Mouse (Mus musculus) liver, adult 2 months (tissue): Measurements from ENCODE around the gene Vps26a. TPM values are rescaled to one million over a fixed set of nuclear protein-coding genes. Genes with fewer than 3 reads are reported as not detected.

Experiments
- DNase-seq: peaks from one replicate; pipeline ENCODE4 v3.0.0-alpha.2; 2011; ENCODE audit warnings: low read depth, low spot score; ENCODE audit errors: extremely low read depth
- H3K27ac ChIP-seq: fragments of 200-500 bp; replicated peaks from 2 replicates; pipeline ENCODE4 v1.5.1; 2012; ENCODE audit warnings: low read depth, mild to moderate bottlenecking, control low read depth, inconsistent platforms, low read length; ENCODE audit not compliant: insufficient read depth
- H3K27me3 ChIP-seq: fragments of 200-500 bp; 2 replicates; pipeline ENCODE4 v1.6.1; 2012; ENCODE audit warnings: mild to moderate bottlenecking, moderate library complexity, low read length, inconsistent platforms; ENCODE audit not compliant: control insufficient read depth, insufficient read depth
- H3K36me3 ChIP-seq: fragments of 200-500 bp; 2 replicates; pipeline ENCODE4 v1.6.1; 2012; ENCODE audit warnings: low read length, inconsistent platforms; ENCODE audit not compliant: control insufficient read depth, insufficient read depth
- H3K4me1 ChIP-seq: fragments of 200-500 bp; 2 replicates; pipeline ENCODE4 v1.6.1; 2011; ENCODE audit warnings: low read length; ENCODE audit not compliant: control insufficient read depth, insufficient read depth
- H3K4me3 ChIP-seq: fragments of 200-500 bp; 2 replicates; pipeline ENCODE4 v1.5.1; 2011; ENCODE audit warnings: low read depth, mild to moderate bottlenecking, control low read depth, low read length, moderate library complexity; ENCODE audit not compliant: insufficient read depth
- H3K79me2 ChIP-seq: fragments of 200-500 bp; 2 replicates; pipeline ENCODE4 v1.6.1; 2012; ENCODE audit warnings: inconsistent platforms, mild to moderate bottlenecking, low read length, moderate library complexity; ENCODE audit not compliant: control insufficient read depth, insufficient read depth
- H3K9ac ChIP-seq: fragments of 200-500 bp; 2 replicates; pipeline ENCODE4 v1.6.1; 2012; ENCODE audit warnings: low read depth, mild to moderate bottlenecking, control low read depth, inconsistent platforms, low read length
- CTCF ChIP-seq: fragments of 200-500 bp; IDR thresholded peaks from 2 replicates; pipeline ENCODE4 v1.5.1; 2011; ENCODE audit warnings: low read depth, low read length, control low read depth
- POLR2A ChIP-seq: fragments of 200-500 bp; IDR thresholded peaks from 2 replicates; pipeline ENCODE4 v1.6.1; 2011; ENCODE audit warnings: low read length, control low read depth; ENCODE audit not compliant: insufficient read depth; ENCODE audit errors: extremely low read depth
- WGBS: fragments of 180-500 bp; shearing (Covaris S2); methylation state at CpG from one replicate; pipeline ENCODE4 v1.1.7; 2018; 5-methylcytosine and 5-hydroxymethylcytosine counted together
- polyA plus RNA-seq: library from polyadenylated mRNA; depleted of rRNA; stranded (reverse); fragments of >200 nt; gene quantifications from 2 replicates; pipeline ENCODE4 v1.2.3, GENCODE M21; 2012
- total RNA-seq: library from RNA; depleted of rRNA; stranded (reverse); fragments of >200 nt; gene quantifications from 2 replicates; pipeline ENCODE4 v1.2.3, GENCODE M21; 2014

The Vps26a gene
- total and polyA plus RNA-seq, 2 experiments, result 7.7 to 39.7 TPM

DNA sequence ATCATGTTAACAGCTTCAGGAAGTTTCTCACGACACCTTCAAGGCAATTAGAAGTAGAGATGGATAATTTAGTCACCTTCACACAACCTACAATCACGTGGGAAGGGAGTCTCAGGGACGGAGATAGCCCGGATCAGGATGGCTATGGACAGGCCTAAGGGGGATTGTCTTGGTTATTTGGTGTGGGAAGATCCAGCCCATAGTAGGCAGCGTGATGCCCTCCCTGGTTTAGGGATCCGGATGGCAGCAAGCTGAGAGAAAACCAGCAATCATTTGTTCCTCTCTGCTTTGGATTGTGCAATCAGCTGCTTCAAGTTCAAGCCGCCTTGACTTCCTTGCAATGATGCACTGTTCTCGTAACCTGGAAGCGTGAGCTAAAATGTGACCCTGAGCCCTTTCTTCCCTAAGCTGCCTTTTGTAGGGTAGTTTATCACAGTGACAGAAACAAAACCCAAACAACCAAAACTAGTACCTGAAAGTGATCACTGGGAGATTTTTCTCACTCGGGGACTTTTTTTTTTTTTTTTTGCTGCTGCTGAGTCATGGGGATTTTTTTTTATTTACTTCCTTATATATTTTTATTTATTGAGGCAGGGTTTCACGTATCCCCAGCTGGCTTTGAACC is 22.5 kb upstream of the Vps26a start:
- Histone ChIP-seq H3K9ac (no peak overlapping the region), H3K36me3 (no peaks in the 10 kb centered on the region), H3K4me1 (peaks cover 1% of the 10 kb centered on the region; the same call in 1 of the 2 replicates), H3K79me2 (no peaks in the 10 kb centered on the region), H3K27ac (peak overlapping the region; percentile 9; the same call in 1 of the 2 replicates), H3K4me3 (no peak overlapping the region), H3K27me3 (no peaks in the 10 kb centered on the region)
- WGBS, result 51% methylated on average over 11 of the region's 11 CpGs
- TF ChIP-seq POLR2A (no peak), CTCF (no peak)
- peak; percentile 22 for DNase-seq

GRCm38 (mm10) chr10:62508459-62508858 is 21.9 kb upstream of the Vps26a start:
- WGBS, result 12% methylated on average over 11 of the region's 11 CpGs
- H3K36me3 ChIP-seq, result no peaks in the 10 kb centered on the region
- H3K9ac ChIP-seq, result peak overlapping the region; percentile 69
- DNase-seq, result no peak
- peak overlapping the region; percentile 70 for H3K27ac ChIP-seq
- TF ChIP-seq CTCF (no peak), POLR2A (0 out of 2 replicates have a peak, but pooled peaks have one; percentile 16)
- H3K27me3 ChIP-seq, result no peaks in the 10 kb centered on the region
- H3K4me1 ChIP-seq, result peaks cover 1% of the 10 kb centered on the region; the same call in 1 of the 2 replicates
- H3K79me2 ChIP-seq, result no peaks in the 10 kb centered on the region
- peak overlapping the region; percentile 48 for H3K4me3 ChIP-seq

GRCm38 (mm10) chr10:62507591-62508308 is 21.1 kb upstream of the Vps26a start:
- Histone ChIP-seq H3K4me3 (peak overlapping the region; percentile 52), H3K79me2 (peaks cover 2% of the 10 kb centered on the region; the same call in 1 of the 2 replicates), H3K9ac (peak overlapping the region; percentile 41; the same call in 1 of the 2 replicates), H3K27me3 (no peaks in the 10 kb centered on the region), H3K4me1 (peaks cover 1% of the 10 kb centered on the region; the same call in 1 of the 2 replicates), H3K36me3 (no peaks in the 10 kb centered on the region), H3K27ac (peak overlapping the region; percentile 63)
- peak; percentile 41 for DNase-seq
- 10% methylated on average over 18 of the region's 18 CpGs for WGBS
- no peak for TF ChIP-seq CTCF
- TF ChIP-seq POLR2A, result peak; percentile 51; the same call in 1 of the 2 replicates

- Histone ChIP-seq H3K27ac (no peak overlapping the region), H3K36me3 (no peaks in the 10 kb centered on the region), H3K4me1 (peaks cover 1% of the 10 kb centered on the region; the same call in 1 of the 2 replicates), H3K4me3 (peak overlapping the region; percentile 52), H3K27me3 (no peaks in the 10 kb centered on the region), H3K9ac (no peak overlapping the region), H3K79me2 (peaks cover 3% of the 10 kb centered on the region; the same call in 1 of the 2 replicates)
- DNase-seq, result no peak
- no peak for TF ChIP-seq CTCF
- TF ChIP-seq POLR2A, result no peak
- WGBS, result 84% methylated on average over 4 of the region's 4 CpGs
Measured at GRCm38 (mm10) chr10:62507071-62507470, 20.5 kb upstream of the Vps26a start.

DNA sequence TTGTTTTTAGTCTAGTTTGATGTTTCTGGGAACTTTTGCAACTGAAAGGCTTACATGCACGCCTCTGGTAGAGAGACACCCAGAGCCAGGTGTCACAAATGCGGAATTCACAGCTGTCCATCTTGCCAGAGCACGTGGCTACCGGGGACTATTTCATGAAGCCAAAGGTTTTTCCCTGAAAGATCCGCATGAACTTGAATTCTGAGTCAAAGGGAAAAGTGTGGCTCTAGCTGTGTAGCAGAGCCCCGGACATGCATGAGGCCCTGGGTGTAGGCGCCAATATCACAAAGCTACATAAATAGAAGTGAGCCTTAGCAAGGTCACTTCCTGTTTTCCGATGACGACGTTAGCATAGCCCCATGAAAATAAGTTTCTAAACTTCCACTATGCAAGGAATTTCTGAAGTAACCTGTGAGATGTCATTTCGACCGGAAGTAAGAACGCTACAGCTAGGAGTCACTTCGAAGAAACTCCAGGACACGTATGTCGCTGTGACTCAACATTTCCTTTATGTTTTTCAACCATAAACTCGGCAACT is 19.5 kb upstream of the Vps26a start:
- H3K79me2 ChIP-seq, result peaks cover 3% of the 10 kb centered on the region; the same call in 1 of the 2 replicates
- TF ChIP-seq POLR2A (no peak), CTCF (no peak)
- peak overlapping the region; percentile 53; the same call in 1 of the 2 replicates for H3K9ac ChIP-seq
- no peaks in the 10 kb centered on the region for H3K36me3 ChIP-seq
- H3K27me3 ChIP-seq, result no peaks in the 10 kb centered on the region
- peak; percentile 31 for DNase-seq
- WGBS, result 69% methylated on average over 17 of the region's 17 CpGs
- peaks cover 1% of the 10 kb centered on the region; the same call in 1 of the 2 replicates for H3K4me1 ChIP-seq
- peak overlapping the region; percentile 38 for H3K4me3 ChIP-seq
- H3K27ac ChIP-seq, result peak overlapping the region; percentile 76
